Mouse (Mus musculus): ENCODE data around the gene Spata46. TPM values are rescaled to one million over a fixed set of nuclear protein-coding genes. Genes with fewer than 3 reads are reported as not detected.

Gene Spata46
- total and polyA plus RNA-seq, 3 experiments: 0.13 TPM; not detected in 2

GRCm38 (mm10) chr1:170311431-170311830 lies 2.8 kb downstream of the Spata46 start:
- Histone ChIP-seq H3K27me3 (ENCODE audit: control insufficient read depth in 1 of 2, insufficient read depth in 2 of 2, low read length in 2 of 2) (no peaks in the 10 kb centered on the region), H3K9ac (ENCODE audit: control insufficient read depth, low read depth, low read length, poor library complexity, severe bottlenecking) (no peak overlapping the region), H3K4me3 (ENCODE audit: control insufficient read depth in 1 of 2, insufficient read depth in 1 of 2, low read depth in 2 of 2, low read length in 2 of 2) (no peak overlapping the region), H3K27ac (ENCODE audit: control insufficient read depth, low read depth, low read length) (no peak overlapping the region), H3K4me1 (ENCODE audit: control insufficient read depth in 1 of 2, insufficient read depth in 2 of 2, low read length in 2 of 2) (no peaks in the 10 kb centered on the region), H3K36me3 (ENCODE audit: control insufficient read depth in 1 of 2, insufficient read depth in 2 of 2, low read length in 2 of 2) (no peaks in the 10 kb centered on the region), H3K79me2 (ENCODE audit: control insufficient read depth, insufficient read depth, low read length, poor library complexity) (no peaks in the 10 kb centered on the region), H3K9me3 (replicated peaks; ENCODE audit: insufficient read depth, low read length) (no peaks in the 10 kb centered on the region)
- no peak for TF ChIP-seq ETS1 (IDR thresholded peaks at IDR 0.05; ENCODE audit: low read depth, low read length)
- DNase-seq (ENCODE audit: low read depth, low spot score): no peak

- no peaks in the 10 kb centered on the region for H3K27me3 ChIP-seq (ENCODE audit: control insufficient read depth in 1 of 2, insufficient read depth in 2 of 2, low read length in 2 of 2)
- no peak overlapping the region for H3K27ac ChIP-seq (ENCODE audit: control insufficient read depth, low read depth, low read length)
- no peak overlapping the region for H3K9ac ChIP-seq (ENCODE audit: control insufficient read depth, low read depth, low read length, poor library complexity, severe bottlenecking)
- H3K4me1 ChIP-seq (ENCODE audit: control insufficient read depth in 1 of 2, insufficient read depth in 2 of 2, low read length in 2 of 2): no peaks in the 10 kb centered on the region
- H3K36me3 ChIP-seq (ENCODE audit: control insufficient read depth in 1 of 2, insufficient read depth in 2 of 2, low read length in 2 of 2): no peaks in the 10 kb centered on the region
- TF ChIP-seq USF2 (IDR thresholded peaks at IDR 0.05; ENCODE audit: borderline replicate concordance in 1 of 2, insufficient read depth in 1 of 2, low read depth in 1 of 2, low read length in 2 of 2) (no peak), HCFC1 (IDR thresholded peaks at IDR 0.05; ENCODE audit: low read depth, low read length) (no peak), CHD2 (IDR thresholded peaks at IDR 0.05; ENCODE audit: low read length) (no peak)
- no peak overlapping the region for H3K4me3 ChIP-seq (ENCODE audit: control insufficient read depth in 1 of 2, insufficient read depth in 1 of 2, low read depth in 2 of 2, low read length in 2 of 2)
- no peaks in the 10 kb centered on the region for H3K79me2 ChIP-seq (ENCODE audit: control insufficient read depth, insufficient read depth, low read length, poor library complexity)
- no peak for DNase-seq (ENCODE audit: low read depth, low spot score)
- H3K9me3 ChIP-seq (replicated peaks; ENCODE audit: insufficient read depth, low read length): no peaks in the 10 kb centered on the region
Measured at GRCm38 (mm10) chr1:170322046-170322445, 13.4 kb downstream of the Spata46 start.

DNA sequence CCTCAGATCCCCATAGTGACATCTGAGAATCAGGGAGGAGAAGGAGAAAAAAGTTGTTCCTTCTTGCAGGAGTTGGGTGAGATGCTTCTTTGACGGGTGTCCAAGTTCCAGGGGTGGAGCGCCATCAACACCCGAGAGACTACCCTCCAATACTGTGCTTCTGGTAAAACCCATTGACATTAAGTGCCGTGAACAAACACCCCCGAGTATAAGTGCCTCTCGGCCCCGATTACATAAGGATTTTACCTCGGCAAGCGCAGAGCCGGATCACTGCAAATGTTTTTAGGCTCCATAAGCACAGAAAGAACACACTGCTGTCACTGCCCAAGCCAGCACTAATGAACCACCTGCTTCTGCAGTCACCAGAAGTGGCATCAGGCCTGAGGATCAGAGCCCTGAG lies 14.4 kb downstream of the Spata46 start:
- TF ChIP-seq BHLHE40 (IDR thresholded peaks at IDR 0.05; ENCODE audit: borderline replicate concordance, low read depth, low read length): no peak
- no peak for TF ChIP-seq NRF1 (IDR thresholded peaks at IDR 0.05; ENCODE audit: insufficient read depth, low read depth, low read length, poor library complexity, severe bottlenecking)
- TF ChIP-seq MAFK (IDR thresholded peaks at IDR 0.05; ENCODE audit: borderline replicate concordance, low read depth, low read length): no peak
- H3K79me2 ChIP-seq (ENCODE audit: control insufficient read depth, insufficient read depth, low read length, poor library complexity): no peaks in the 10 kb centered on the region
- H3K9me3 ChIP-seq (replicated peaks; ENCODE audit: insufficient read depth, low read length): no peaks in the 10 kb centered on the region
- no peak for DNase-seq (ENCODE audit: low read depth, low spot score)
- H3K4me1 ChIP-seq (ENCODE audit: control insufficient read depth in 1 of 2, insufficient read depth in 2 of 2, low read length in 2 of 2): no peaks in the 10 kb centered on the region
- no peak overlapping the region for H3K9ac ChIP-seq (ENCODE audit: control insufficient read depth, low read depth, low read length, poor library complexity, severe bottlenecking)
- no peaks in the 10 kb centered on the region for H3K27me3 ChIP-seq (ENCODE audit: control insufficient read depth in 1 of 2, insufficient read depth in 2 of 2, low read length in 2 of 2)
- no peak overlapping the region for H3K27ac ChIP-seq (ENCODE audit: control insufficient read depth, low read depth, low read length)
- H3K4me3 ChIP-seq (ENCODE audit: control insufficient read depth in 1 of 2, insufficient read depth in 1 of 2, low read depth in 2 of 2, low read length in 2 of 2): no peak overlapping the region
- H3K36me3 ChIP-seq (ENCODE audit: control insufficient read depth in 1 of 2, insufficient read depth in 2 of 2, low read length in 2 of 2): no peaks in the 10 kb centered on the region

- Histone ChIP-seq H3K9me3 (replicated peaks; ENCODE audit: insufficient read depth, low read length) (no peaks in the 10 kb centered on the region), H3K27me3 (ENCODE audit: control insufficient read depth in 1 of 2, insufficient read depth in 2 of 2, low read length in 2 of 2) (no peaks in the 10 kb centered on the region), H3K4me1 (ENCODE audit: control insufficient read depth in 1 of 2, insufficient read depth in 2 of 2, low read length in 2 of 2) (no peaks in the 10 kb centered on the region), H3K4me3 (ENCODE audit: control insufficient read depth in 1 of 2, insufficient read depth in 1 of 2, low read depth in 2 of 2, low read length in 2 of 2) (no peak overlapping the region), H3K9ac (ENCODE audit: control insufficient read depth, low read depth, low read length, poor library complexity, severe bottlenecking) (no peak overlapping the region), H3K36me3 (ENCODE audit: control insufficient read depth in 1 of 2, insufficient read depth in 2 of 2, low read length in 2 of 2) (no peaks in the 10 kb centered on the region), H3K27ac (ENCODE audit: control insufficient read depth, low read depth, low read length) (no peak overlapping the region), H3K79me2 (ENCODE audit: control insufficient read depth, insufficient read depth, low read length, poor library complexity) (no peaks in the 10 kb centered on the region)
- no peak for DNase-seq (ENCODE audit: low read depth, low spot score)
- TF ChIP-seq ZMIZ1 (IDR thresholded peaks at IDR 0.05; ENCODE audit: low read depth, low read length) (no peak), KAT2A (conservative IDR thresholded peaks at IDR 0.05; ENCODE audit: low read depth, low read length) (no peak), EP300 (IDR thresholded peaks at IDR 0.05; ENCODE audit: low read depth in 1 of 2, low read length in 2 of 2) (no peak), UBTF (IDR thresholded peaks at IDR 0.05; ENCODE audit: borderline replicate concordance, insufficient read depth, low read depth, low read length) (no peak), MAZ (IDR thresholded peaks at IDR 0.05; ENCODE audit: low read depth, low read length) (no peak), ZNF384 (IDR thresholded peaks at IDR 0.05; ENCODE audit: low read depth, low read length) (no peak), ZC3H11A (IDR thresholded peaks at IDR 0.05; ENCODE audit: low read depth, low read length) (no peak), CTCF (IDR thresholded peaks at IDR 0.05 in 2 of 3, conservative IDR thresholded peaks at IDR 0.05 in 1 of 3; ENCODE audit: control insufficient read depth in 1 of 3, insufficient read depth in 1 of 3, low read depth in 2 of 3, low read length in 3 of 3, poor library complexity in 1 of 3, severe bottlenecking in 1 of 3) (no peak), USF2 (IDR thresholded peaks at IDR 0.05; ENCODE audit: borderline replicate concordance in 1 of 2, insufficient read depth in 1 of 2, low read depth in 1 of 2, low read length in 2 of 2) (no peak), RCOR1 (IDR thresholded peaks at IDR 0.05; ENCODE audit: low read depth, low read length) (no peak)
Measured at GRCm38 (mm10) chr1:170324312-170324711, 15.7 kb downstream of the Spata46 start.

All from MEL (cell line).